Mouse (Mus musculus) left cerebral cortex, postnatal 10 days (tissue): ENCODE measurements around the gene Tbxas1. TPM values are rescaled to one million over a fixed set of nuclear protein-coding genes. Genes with fewer than 3 reads are reported as not detected.

Source experiments
- DNase-seq, 2 experiments: peaks; one replicate each; pipeline ENCODE4 v3.0.0; 2021 to 2022; ENCODE audit warnings: low spot score in 2 of 2, mixed read lengths in 1 of 2; ENCODE audit errors: extremely low spot score in 1 of 2
- intact Hi-C: fragments of 180-260 bp; cut with DNase I; formaldehyde crosslinking; loops from one replicate; pipeline ENCODE4 v1.15.1; 2025
- total RNA-seq, 2 experiments: library from RNA; stranded (reverse); gene quantifications; 2 replicates each; pipeline ENCODE4 v1.2.3; 2021

Tbxas1 gene
- total RNA-seq, 2 experiments from 2014 or later: 2.1 to 2.9 TPM

DNA sequence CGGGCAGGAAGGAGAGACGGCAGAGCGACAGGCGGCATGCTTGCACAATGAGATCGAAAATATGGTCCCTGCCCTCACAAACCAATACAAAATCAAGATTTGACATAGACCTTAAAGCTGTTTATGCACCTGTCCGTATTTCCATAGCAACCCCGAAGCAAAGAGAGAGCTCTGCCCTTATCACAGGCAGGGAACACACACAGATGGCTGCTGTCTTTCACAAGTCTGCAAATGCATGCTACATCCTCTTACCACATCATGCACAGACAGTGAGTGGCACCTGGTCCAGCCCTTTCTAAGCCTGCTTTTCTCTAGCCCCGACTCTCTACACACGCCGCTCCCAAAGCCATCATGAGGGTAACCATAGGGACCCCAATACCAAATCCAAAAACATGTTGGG is 39.0 kb downstream of the Tbxas1 start:
- DNase-seq: no peak
- intact Hi-C loops: loop anchor here (5.0 kb wide), 2 partner anchors 37 to 177 kb away; partner anchors contain the start of genes Hipk2 and Tbxas1

DNA sequence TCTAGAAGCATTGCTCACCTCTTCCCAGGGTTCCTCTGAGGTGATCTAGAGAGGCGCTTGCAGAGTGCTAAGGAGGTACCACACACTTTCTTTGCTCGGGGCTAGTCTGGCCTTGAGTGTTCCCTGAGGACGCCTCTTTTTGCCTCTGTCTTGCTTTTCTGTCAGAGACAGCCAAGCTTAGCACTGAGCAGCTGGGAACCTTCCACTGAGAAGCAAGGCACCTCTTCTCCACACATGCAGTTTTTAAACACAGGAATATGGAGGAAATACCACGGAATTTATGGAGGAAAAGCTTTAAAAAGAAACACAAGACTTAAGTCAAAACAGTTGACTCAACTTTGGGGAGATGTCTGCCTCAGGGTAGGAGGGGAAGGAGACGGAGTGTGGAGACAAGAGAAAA is 40.6 kb downstream of the Tbxas1 start:
- no peak for DNase-seq
- intact Hi-C loops: no loop called here

DNA sequence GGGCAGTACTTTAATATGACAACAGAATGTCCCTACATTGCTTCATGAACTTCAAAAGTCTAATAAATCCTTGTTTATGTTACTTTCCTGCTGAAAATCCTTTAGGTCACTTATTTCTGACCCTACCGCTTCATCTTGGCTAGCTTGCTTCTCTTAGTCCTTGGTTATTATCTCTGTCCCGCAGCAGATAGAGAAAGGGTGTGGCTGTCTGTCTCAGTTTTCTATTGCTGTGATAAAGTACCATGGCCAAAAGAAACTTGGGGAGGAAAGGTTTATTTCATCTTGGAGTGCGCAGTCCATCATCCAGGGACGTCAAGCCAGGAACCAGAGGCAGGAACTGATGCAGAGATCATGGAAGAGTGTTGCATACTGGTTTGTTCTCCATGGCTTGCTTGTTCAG is 41.4 kb downstream of the Tbxas1 start:
- no peak for DNase-seq
- intact Hi-C loops: no loop called here

DNA sequence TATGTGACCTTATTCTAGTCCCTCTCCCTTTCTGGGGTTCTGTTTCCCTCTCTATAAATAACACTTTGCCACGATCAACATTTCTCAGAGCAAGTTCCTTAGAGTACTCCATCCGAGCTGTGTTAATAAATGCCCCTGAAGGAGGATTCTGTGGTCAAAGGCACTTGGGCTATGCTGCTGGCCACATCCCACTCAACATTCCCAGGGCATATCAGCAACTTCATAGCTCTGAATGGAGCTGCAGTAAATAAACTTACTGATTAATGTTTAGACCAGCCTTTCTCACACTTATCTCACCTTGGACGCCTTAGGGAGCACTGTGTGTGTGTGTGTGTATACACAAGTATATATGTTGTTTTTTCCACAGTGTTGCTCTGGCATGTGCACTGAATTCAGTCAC is 42.2 kb downstream of the Tbxas1 start:
- intact Hi-C loops: no loop called here
- DNase-seq: no peak

DNA sequence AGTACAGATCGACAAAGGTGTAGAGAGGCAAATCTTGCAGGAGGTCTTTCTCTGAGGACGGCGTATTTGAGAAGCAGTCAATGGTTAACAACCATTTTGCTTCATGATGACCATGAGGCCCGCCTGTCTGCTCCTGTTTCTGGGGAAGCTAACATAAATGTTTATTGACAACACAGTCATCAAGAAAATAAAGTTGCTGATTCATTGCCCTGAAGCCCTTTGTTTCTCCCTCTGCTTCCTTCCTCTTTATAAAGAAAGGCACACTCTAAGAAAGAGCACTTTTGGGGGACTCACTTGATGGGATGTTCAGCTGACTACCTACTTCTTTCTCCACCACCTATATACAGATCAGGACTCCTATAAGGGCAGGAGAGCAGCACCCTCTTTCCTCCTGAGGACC is 43.5 kb downstream of the Tbxas1 start:
- no peak for DNase-seq
- intact Hi-C loops: no loop called here

DNA sequence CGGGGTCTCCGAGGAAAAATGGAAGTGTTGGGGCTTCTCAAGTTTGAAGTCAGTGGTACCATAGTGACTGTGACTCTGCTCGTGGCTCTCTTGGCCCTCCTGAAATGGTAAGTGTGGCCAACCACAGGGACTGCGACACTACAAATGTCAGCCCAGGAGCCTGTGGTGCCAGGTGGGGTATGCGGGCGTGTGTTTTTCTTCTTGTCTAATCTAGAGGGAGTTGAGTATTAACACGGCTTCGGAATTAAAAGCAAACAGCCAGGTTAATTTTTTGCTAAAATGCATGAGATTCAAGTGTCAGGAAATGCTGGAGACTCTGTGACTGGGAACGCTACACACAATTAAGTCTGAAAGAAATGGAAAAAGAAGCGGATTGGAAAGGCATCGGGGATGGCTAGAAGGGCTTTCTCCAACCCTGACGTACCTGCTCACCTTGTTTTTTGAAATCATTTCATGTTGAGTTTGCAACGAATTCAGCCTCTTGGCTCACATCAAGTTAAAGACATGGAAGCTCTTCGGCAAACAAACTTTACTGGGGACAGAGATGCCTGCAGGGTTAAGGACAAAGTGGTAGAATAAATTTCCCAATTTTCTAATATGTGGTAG is 44.0 kb downstream of the Tbxas1 start:
- DNase-seq: no peak
- intact Hi-C loops: no loop called here

DNA sequence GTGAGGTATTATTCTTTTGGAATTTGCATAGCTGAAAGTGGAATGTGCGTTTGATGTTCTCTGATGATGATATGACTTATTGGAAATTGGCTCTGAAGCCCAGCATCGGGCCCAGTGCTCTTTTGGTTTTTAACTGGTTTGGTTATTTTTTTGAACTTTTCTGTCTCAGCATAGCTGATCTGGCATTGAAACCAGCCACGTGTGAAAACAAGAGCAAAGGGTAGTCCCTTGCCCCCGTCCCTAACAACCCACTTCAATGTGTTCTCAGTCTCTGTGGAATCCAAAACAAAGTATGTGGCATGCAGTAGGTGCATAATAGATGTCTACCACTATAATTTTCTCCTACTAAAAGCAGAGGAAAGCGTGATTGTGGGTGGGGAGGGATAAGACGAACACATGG is 44.9 kb downstream of the Tbxas1 start:
- no peak for DNase-seq
- intact Hi-C loops: no loop called here

DNA sequence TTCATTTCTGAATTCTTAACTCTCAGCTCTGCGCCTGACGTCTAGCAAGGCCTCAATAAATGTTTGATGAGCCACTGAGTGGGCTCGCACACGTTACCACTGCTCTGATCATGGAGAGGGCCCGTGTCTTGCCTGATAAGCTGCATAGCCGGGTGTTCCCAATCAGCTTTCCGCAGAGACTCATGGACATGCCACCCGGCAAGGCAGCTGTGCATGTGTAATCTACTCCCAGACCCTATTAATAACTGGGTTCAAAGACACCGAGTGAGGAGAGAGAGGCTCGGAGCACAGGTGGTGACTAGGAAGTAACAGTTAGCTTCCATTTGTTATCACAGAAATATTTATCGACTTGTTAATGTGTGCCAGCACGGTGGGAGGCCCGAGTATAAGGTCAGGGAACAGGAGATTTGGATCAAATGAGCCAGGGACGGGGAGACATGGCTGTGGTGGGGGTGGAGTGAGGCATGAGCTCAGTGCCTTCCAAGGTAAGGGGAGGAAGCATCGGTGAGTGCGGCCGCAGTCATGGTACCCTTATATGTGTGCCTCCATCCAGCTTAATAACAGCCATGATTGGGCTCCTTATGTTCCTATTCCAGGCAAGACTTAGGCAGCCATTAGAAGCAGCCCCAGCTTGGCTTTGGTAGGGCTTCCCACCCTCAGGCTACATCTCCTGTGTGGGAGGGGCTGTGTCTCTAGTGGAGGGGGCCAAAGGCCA is 46.0 kb downstream of the Tbxas1 start:
- intact Hi-C loops: no loop called here

DNA sequence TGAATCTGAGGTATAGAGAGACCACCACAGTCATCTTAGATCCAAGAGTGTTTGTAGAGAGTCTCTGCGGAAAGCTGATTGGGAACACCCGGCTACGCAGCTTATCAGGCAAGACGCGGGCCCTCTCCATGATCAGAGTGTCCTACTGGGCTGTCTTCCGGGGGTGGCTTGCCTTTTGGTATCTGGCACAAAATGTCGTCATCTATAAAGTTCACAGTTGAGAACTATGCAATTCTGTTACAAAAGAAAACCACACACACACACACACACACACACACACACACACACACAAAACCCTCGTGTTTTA is 46.6 kb downstream of the Tbxas1 start:
- intact Hi-C loops: no loop called here
- DNase-seq: no peak

More for the DNA sequence above, 46.0 kb downstream of the Tbxas1 start:
- no peak for DNase-seq

DNA sequence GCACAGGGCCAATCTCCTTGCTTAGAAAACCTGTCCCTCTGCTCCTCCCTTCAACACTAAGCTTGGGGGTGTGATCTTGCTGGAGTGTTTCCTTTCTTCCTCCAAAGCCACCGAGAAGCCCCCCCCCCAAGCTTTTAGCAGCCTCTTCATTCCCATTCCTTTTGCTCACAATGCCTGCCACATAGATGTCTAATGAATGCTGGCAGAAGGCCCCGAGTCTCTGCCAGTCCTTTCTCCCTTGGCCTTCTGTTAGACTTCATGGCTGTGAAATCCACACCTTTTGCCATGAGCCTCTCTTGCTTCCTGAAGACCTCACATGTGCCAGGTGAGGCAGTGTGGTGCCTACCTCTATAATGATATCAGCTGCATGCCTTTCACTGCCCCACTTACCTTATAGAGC is 47.3 kb downstream of the Tbxas1 start:
- no peak for DNase-seq
- intact Hi-C loops: no loop called here

DNA sequence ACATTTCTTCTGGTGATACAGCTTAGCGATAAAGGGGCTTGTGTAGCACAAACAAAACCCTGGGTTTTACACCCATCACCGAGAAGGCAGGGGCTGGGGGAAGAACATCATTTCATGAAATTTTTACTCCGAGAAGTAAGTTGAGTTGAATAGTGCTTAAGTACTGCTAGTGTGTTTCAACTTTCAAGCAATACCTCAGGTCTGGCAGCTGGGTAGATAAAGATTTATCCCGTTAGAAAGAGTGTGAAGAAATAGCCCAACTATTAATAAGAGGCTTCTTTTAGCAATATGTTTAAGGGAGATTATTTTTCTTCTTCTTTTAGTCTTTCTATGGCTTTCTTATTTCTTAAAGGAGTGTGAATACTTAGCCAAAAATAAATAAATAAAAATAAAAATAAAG is 48.2 kb downstream of the Tbxas1 start:
- intact Hi-C loops: no loop called here
- no peak for DNase-seq

DNA sequence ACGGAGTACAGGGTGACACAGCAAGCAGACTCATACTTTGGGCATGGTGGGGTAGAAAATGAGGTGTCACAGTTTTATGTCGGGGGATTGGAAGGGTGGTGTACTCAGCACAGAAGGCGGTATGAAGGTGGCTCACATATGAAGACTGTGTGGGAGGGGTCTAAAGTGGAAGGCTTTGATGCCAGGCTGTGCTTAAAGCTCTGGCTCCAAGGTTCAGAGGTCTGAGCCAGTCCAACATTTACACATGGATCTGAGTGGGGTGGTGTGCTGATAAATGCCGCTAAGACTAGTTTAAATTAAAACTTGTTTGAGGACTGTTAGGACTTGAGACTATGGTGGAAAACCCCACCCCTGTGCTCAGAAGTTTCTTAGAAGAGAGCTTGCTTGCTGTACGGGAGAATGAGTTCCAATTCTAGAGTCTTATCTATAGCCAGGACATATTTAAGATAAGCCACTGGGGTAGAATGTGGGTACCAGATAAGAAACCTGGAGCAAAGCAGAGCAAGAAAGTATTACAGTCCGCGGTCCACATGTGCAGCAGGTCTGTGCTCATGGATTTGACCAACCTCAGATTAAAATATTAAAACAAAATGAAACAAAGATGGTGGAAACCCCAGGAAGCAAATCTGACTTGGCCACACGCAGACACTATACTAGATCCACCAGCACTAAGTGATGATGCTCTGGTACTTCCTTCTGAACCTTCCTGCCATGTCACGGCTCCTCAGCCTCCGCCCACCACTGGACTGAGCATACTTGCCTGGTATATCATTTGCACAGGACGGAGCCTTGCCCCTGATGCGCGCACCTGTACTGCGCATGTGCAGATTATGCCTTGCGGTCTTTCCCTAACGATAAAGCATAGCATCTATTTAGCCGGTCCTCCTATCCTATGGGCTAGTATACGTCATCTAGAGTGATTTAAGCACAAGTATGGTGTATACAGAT is 48.9 kb downstream of the Tbxas1 start:
- intact Hi-C loops: no loop called here

DNA sequence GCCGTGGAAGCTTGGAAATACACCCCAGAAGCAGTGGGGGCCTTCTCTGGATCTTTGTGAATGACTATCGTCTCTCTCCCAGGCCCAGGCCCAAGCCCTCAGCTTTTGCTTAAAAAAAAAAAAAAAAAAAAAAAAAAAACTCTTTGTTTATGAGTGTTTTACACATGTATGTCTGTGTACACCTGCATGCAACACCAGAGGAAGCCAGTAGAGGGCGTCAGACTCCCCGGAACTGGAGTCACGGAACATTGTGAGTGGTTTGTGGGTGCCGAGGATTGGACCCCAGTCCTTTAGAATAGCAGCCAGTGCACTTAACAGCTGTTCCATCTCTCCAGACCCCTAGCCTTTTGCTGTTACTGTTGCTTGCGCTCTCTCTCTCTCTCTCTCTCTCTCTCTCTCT is 50.5 kb downstream of the Tbxas1 start:
- intact Hi-C loops: no loop called here

More for the DNA sequence above, 48.9 kb downstream of the Tbxas1 start:
- DNase-seq: no peak

DNA sequence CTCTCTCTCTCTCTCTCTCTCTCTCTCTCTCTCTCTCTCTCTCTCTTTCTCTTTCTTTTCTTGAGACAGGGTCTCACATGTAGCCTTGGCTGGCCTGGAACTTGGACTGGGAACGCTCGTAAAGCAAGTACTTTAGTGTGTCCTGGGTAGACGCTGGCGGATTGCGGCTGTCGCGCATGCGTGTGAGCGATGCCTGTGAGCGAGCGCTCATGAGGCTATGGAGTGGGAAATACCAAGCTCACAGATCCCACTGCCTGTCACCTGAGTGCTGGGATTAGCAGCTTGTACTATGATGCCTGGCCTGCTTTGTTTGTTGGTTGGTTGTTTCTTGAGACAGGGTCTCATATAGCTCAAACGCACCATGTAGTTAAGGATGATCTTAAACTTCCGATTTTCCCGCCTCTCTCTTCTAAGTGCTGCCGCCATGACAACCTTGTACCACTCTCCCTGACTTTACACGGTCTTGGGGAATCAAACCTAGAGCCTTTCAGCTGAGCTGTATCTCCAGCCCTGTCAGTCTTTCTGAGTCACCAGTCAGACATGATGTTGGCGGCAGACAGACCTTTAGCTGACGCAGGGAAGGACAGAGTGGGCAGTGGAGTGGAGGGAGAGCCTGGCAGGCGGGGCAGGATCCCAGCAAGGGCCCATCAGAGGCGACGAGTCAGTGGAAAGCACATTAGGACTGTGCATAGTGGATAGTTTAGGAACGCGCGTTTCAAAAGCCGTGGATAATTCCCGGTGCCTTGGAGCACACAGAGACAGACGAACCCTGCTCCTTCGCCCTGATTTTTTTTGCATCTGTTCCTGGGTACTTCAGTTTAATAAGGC is 51.1 kb downstream of the Tbxas1 start:
- no peak for DNase-seq
- intact Hi-C loops: no loop called here

More for the DNA sequence above, 50.5 kb downstream of the Tbxas1 start:
- DNase-seq: no peak

DNA sequence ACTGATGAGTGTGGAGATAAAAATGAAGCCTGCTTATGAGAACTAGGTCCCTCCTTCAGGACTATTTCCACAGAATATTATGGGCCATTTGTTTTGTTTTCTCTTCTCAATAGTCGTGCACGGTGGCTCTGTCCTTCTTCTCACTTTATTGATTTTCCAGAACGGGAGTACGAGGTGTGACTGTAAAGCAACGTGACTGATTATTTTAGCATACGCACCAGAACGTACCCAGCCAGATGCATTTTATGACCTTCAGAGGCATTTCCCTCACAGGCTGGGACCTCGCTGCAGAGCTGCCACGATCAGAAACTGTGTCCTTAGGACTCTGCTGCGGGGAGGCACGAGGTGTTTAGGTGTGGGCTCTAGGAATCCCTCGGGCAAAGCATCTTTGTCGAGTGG is 51.8 kb downstream of the Tbxas1 start:
- intact Hi-C loops: no loop called here
- DNase-seq: no peak

DNA sequence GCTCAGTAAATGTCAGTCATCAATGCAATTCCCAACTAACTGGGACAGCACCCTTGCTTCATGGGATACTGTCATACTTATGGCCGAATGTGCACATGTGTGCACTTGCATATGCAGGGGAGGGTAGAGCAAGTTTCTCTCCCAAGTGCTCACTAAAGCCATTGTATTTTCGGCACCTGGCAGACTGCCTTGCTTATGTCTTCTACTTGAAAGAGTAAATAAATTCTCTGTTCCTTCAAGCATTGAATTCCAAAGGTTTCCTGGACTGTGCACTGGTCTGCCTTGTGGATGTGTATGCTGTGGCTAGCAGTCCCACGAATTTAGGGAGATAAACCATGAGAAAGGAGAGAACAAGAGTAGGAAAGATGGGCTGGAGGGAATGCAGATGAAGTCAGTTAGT is 53.3 kb downstream of the Tbxas1 start:
- DNase-seq: peak in 1 of 2 experiments; percentile 53
- intact Hi-C loops: no loop called here

DNA sequence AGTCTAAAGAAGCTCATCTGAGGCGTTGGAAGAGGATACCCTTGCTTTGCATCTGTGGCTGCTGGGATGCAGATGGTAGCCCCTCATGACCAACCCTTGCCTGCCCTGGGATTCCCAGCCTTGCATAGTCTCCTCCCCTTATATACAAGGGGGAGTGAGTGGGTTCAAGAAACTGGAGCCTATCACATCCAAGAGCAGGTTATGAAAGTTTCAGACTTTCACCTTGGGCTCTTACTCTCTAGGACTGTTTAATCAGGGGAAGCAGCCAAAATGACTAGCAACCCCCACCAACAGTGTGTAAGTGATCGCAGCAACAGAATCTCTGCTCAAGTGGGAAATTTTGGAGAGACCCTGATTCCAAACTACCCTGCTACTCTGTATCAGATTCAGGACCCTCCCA is 60.8 kb downstream of the Tbxas1 start:
- no peak for DNase-seq

DNA sequence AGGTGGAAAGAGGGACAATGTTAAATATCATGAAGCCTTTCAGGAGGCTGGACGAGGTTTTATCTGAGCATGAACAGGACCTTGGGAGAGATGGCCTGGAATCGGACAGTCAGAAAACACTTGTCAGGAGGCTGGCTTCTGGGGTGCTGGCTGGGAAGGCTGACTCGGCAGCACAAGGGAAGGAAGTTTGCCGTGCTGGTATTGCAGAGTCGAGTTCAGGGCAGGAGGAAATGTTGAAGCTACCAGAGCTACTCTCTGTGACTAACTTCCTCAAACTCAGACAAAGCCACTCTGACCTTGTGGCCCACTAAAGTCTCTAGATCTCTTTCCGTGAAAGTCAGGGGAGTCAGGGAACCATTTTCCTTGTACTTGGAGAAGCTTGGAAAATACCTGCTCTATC is 63.2 kb downstream of the Tbxas1 start:
- no peak for DNase-seq
- intact Hi-C loops: no loop called here

More for the DNA sequence above, 60.8 kb downstream of the Tbxas1 start:
- intact Hi-C loops: no loop called here

DNA sequence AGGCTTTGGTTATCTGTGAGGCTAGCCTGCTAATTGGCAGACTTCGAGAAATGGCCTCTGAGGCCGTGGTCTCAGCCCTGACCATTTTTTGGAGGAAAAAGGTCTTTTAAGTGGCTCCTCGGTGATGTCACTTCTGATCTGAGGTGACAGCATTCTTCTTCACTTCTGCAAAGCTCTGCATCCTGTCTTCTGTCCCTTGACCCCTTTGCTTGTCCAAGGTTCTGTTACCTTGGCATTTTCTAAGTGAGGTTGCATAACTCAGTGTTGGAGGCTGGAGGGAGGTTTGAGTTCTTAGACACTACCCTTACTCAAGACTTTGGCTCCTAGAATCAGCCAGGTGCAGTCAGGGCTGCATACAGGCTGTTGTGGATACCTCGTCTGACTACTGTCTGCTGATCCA is 63.9 kb downstream of the Tbxas1 start:
- no peak for DNase-seq
- intact Hi-C loops: no loop called here
